Mouse (Mus musculus): Measurements from ENCODE around the gene Sp7.

Sp7 gene

DNA sequence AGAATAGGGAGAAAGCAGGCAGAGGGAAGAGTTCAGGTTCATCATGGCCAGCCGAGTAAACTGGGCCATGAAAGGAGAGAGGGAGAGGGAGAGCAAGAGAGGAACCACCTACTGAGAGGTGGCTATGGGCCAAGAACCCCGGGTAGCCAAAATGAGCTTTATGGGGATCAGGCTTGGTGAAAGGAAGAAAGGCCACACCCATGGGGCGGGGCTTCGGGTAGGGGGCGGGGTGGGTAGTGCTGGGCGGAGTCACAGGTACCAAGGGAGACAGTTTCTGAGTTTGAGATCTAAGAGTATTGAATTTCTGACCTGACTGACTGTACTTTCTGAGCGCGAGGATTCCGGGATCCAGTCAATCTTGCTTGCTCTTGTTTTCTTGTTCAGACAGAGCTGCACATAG, 19.7 kb upstream of the Sp7 start:
- DNase-seq = peak in 1 of 2 experiments; percentile 20

DNA sequence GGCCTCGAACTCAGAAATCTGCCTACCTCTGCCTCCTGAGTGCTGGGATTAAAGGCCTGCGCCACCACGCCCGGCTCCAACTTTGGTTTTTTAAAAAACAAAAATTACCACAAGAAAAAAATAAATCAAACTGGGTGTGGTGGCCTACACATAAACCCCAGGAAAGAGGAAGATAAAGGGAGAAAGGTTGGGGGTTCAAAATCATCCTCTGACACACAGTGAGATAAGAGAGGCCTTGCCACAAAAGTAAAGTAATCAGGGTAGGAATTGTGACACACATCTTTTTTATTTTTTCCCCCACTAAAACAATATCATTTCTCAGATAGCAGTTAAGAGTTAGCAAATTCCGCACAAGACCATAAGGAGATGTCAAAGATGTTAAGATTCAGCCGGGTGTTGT, 16.7 kb upstream of the Sp7 start:
- DNase-seq = no peak

- peak; percentile 92 for DNase-seq
Measured at GRCm38 (mm10) chr15:102381575-102381974, 14.6 kb upstream of the Sp7 start.

DNA sequence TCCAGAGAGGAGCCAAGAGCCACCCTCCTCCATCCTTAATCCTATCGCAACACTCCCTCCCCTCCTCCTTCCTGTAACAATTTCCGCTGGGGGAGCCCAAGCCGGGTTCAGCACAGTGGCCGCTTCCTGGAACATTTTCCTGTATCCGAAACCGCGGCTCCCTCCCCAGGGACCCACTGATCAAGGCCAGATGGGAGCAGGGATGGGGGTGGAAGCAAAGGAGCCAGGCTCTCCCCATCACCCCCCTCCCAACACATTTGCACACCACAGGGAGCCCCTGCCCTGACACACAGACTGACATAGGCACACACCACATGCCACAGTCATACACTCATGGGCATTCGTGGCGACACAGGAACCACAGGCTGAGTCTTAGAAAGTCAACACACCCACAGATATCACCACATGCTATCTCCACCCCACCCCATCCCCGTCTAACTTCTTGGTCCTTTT, 10.9 kb upstream of the Sp7 start:
- peak; percentile 39 to 41 for DNase-seq

DNA sequence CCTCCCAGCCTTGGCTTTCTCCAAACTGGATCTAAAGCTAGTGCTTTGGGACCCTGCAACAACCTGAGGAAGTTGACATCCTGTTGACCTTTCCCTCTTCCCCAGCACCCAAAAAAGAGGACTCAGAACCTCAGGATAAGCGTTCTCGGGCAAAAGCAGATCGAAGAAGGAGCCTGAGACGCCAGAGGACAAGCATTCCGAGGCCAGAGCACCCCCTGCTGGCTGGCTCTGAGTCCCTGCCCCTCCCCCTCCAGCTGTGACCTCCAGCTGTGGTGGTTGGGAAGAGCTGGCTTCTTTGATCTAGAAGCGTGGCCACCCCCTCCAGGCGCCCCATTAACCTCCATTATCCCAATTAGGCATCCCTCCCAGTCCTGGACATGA, 10.2 kb upstream of the Sp7 start:
- peak; percentile 75 to 80 for DNase-seq

DNA sequence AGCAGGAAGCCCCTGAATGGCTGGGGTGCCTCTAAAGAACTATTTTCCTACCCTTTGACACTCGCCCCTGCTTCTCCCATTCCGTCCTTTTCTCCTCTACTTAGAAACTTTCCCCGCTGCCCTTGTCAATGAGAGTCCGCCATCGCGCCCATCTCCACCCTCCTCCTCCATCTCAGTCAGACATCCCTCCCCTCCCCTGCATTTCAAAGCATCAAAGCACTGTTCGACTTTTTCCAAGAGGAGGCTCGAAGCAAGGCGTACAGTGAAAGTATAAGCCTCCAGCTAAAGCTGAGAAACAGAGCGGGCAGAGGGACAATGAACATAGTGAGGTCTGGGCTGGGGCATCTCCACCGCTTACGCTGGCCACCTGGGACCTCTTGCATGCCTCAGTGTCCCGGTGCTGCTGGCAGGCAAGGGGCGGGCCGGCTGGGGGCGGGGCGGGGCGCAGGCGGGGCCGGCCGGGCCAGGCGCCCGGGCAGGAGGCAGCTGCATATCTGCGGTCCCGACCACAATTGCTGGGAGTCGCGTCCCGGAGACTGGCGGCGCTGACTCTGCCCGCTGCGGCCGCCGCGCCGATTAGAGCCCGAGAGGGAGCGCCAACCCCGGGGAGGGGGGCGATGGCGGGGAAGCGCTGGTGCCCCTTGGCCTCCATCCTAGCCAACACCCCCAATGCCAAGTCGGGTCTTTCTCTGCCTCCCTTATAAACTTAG, 9.6 kb upstream of the Sp7 start:
- peak; percentile 48 to 58 for DNase-seq

GRCm38 (mm10) chr15:102370727-102371126, 3.7 kb upstream of the Sp7 start:
- no peak for DNase-seq

DNA sequence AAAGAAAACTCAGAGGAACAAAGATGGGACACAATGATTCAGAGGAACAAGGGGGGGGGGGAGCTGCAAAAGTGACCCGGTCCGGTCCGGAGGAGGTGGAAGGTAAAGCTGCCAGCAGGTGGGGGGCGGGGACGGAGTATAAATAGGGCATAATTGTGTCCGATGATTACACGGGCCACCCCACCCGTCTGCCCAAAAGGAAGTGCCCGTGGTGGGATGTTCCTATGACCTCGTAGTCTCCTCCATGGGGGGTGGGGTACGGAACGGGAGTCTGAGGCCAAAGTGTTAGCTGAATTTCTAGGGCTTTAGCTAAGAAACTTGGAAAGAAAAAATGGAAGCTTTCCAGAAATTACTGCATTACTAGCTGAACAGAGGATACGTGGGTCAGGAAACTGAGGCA, 3.0 kb upstream of the Sp7 start:
- DNase-seq = no peak

DNA sequence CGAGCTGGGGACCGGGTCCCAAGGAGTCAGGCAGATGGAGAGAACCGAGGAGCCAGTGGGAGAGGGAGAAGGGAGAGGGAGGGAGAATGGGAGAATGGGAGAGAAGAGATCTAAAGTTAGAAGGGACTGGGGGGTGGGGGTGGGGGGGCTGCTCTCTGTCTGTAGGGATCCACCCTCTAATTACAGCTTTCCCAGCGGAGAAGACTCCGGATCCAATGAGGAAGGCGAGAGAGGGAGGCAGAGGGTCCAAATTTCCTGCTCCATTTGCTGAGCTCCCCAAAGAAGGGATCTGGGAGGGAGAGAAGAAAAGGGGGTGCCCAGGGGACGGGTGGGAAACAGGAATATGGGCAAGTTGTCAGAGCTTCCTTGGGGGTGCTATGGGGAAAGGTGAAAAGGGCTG, 744 bp downstream of the Sp7 start:
- no peak for DNase-seq

- DNase-seq = no peak
Measured at GRCm38 (mm10) chr15:102364678-102365077, 2.3 kb downstream of the Sp7 start.

- no peak for DNase-seq
Measured at GRCm38 (mm10) chr15:102362648-102363047, 4.3 kb downstream of the Sp7 start.

DNA sequence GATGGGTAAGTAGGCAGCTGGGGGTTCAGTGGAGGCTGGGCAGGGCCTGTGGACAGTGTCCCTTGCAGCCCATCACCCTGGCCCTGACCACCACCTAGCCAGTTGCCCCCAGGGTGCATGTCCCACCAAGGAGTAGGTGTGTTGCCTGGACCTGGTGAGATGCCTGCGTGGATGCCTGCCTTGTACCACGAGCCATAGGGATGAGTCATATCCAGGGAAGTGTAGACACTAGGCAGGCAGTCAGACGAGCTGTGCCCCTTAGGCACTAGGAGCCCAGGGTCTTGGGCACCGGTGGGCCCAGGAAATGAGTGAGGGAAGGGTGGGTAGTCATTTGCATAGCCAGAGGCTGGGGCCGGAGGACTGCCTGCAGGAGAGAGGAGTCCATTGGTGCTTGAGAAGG, 8.1 kb downstream of the Sp7 start:
- no peak for DNase-seq

GRCm38 (mm10) chr15:102358126-102358525, 8.9 kb downstream of the Sp7 start:
- DNase-seq = no peak

GRCm38 (mm10) chr15:102356501-102357325, 10.3 kb downstream of the Sp7 start:
- DNase-seq = no peak

- peak; percentile 55 to 62 for DNase-seq
Measured at GRCm38 (mm10) chr15:102355871-102356441, 11.0 kb downstream of the Sp7 start.

DNA sequence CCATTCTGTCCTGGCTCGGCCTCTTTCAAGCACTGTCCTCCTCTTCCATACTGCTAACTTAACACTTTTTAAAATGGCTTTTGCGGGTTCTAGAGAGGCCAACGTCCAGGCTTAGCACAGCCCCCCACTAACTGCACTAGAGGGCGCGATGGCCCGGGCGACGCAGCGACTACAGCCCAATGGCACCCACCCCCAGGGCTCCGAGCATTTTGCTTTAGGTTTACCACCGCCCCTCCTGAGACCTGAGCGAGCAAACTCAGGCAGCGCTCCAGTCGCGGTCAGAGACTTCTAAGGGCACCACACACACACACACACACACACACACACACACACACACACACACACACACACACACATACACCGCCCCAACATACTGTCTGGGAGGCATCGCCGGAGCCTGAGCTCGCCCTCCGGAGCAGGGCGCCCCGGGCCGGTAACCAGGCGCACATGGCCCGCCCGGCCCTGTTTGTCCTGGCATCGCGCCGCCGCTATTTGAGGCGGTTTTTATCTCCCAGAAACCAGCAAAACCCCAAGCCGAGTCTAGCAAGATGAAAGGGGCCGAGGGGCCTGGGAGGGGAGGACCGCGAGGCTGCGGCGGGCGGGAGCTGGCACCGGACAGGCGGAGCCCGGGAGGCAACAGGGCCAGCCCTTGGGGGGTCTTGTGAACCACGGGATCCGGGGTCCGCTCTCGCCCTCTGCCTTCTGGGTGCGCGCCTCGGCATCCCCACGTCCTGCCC, 11.7 kb downstream of the Sp7 start:
- DNase-seq = peak; percentile 70

- DNase-seq = no peak
Measured at GRCm38 (mm10) chr15:102353986-102354385, 13.0 kb downstream of the Sp7 start.

DNA sequence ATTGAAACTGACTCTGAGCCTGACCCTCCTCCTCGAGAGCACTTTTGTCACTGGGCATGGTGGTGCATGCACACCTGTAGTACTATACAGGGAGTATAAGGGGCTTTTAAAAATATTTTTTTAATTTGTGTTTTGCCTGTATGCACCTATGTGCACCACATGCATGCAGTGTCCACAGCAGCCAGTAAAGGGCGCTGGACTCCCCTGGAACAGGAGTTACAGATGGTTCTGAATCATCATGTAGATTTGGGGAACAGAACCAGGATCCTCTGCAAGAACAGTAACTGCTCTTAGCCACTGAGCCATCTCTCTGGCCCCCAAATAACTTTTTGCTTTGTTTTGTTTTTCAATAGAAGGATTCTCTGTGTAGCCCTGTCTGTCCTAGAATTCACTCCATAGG, 14.8 kb downstream of the Sp7 start:
- DNase-seq = no peak

GRCm38 (mm10) chr15:102350942-102351291, 16.1 kb downstream of the Sp7 start:
- no peak for DNase-seq

DNA sequence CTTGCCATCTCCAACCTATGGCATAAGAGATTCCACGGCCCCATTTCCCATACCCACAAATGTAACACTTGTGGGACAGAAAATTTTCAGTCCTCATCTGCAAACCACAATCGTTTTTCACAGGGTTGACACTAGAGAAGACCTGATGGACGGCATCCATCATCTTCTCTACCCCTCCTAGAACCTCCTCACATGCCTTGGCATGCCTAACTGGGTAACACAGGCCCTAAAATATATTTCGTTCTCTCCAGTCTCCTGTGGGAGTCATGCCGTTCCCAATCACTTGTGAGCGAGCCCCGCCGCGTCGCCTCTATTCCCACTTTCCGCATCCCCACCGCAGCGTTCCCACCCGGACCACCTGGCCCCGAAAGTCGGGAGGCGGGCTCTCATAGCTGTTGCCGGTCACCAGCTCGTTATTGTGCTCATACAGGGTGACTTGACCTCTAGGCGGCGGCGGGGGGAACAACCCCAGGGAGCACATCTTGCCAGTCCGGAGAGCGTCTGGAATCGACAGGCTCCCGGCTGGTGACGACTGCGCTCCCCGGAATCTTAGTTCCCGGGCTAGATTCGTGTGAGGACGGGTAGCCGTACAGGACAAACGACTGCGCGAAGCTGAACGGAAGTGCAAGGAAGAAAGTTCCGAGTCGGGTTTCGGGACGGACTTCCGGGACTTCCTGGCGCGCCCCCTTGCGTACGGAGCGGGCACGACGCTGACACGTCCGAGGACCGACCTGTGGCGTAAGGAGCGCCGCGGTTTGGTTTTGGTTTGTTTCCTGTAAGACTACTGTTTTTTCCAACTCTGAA, 16.6 kb downstream of the Sp7 start, which contains the start of gene Aaas:
Aaas (minus strand) TSS at position 634 of the 804 bp plus-strand sequence.
- peak; percentile 97 to 98 for DNase-seq

- DNase-seq = no peak
Measured at GRCm38 (mm10) chr15:102346444-102346843, 20.5 kb downstream of the Sp7 start.

- DNase-seq = no peak
Measured at GRCm38 (mm10) chr15:102344490-102344889, 22.5 kb downstream of the Sp7 start.
